Mouse (Mus musculus) adrenal gland, adult (tissue): ENCODE measurements around the gene Smurf2.

ENCODE experiments used
- DNase-seq, 2 experiments: peaks; one replicate each; pipeline ENCODE4 v3.0.0; 2022 to 2023; ENCODE audit warnings: low spot score in 1 of 2; ENCODE audit not compliant: inconsistent age in 2 of 2

Gene Smurf2

GRCm38 (mm10) chr11:106920551-106921379, at the start of gene Smurf2:
Smurf2 (minus strand) TSS chr11:106920715.
- peak; percentile 90 to 95 for DNase-seq

- no peak for DNase-seq
Observed at GRCm38 (mm10) chr11:106969798-106970197, 49.3 kb upstream of the Smurf2 start.

DNA sequence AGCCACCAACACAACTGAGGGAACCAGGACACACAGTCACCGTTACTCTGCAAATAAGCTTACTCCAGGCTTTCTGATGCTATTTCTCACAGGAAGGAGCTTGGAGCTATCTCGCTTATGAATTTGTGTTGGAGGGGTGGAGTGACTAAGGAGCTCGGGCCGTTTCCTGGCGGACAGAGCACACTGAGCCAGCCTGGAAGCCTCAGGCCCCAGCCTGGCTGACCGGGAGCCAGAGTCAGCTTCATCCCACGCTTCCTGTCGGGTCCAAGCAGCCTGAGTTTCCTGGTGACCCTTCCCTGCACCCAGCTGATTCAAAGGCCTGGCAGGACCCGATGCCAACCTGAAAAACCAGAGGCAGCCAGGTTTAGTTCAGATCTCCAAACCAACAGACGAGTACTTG, 47.1 kb upstream of the Smurf2 start:
- peak; percentile 54 to 64 for DNase-seq

GRCm38 (mm10) chr11:106965881-106966280, 45.4 kb upstream of the Smurf2 start:
- no peak for DNase-seq

- peak in 1 of 2 experiments; percentile 24 for DNase-seq
Observed at GRCm38 (mm10) chr11:106962310-106962709, 41.8 kb upstream of the Smurf2 start.

GRCm38 (mm10) chr11:106961471-106962081, 41.1 kb upstream of the Smurf2 start:
- DNase-seq, result peak; percentile 34 to 60

DNA sequence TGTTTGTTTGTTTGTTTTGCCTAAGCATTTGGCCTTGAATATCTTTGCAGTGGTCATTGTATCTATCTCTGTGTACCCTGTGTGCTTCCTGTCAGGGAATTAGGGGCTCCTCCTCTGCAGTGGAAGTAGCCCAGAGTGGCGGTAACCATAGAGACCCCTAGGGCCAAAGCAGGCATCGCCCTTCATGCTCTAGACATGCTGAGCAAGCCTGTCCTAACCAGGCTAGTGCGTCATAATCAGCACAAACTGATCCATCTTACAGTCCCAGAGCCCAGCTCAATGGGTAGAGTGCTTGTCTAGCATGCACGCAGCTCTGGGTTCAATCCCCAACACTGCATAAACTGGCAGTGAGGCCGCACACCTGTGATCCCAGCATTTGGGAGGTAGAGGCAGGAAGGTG, 38.6 kb upstream of the Smurf2 start:
- no peak for DNase-seq

DNA sequence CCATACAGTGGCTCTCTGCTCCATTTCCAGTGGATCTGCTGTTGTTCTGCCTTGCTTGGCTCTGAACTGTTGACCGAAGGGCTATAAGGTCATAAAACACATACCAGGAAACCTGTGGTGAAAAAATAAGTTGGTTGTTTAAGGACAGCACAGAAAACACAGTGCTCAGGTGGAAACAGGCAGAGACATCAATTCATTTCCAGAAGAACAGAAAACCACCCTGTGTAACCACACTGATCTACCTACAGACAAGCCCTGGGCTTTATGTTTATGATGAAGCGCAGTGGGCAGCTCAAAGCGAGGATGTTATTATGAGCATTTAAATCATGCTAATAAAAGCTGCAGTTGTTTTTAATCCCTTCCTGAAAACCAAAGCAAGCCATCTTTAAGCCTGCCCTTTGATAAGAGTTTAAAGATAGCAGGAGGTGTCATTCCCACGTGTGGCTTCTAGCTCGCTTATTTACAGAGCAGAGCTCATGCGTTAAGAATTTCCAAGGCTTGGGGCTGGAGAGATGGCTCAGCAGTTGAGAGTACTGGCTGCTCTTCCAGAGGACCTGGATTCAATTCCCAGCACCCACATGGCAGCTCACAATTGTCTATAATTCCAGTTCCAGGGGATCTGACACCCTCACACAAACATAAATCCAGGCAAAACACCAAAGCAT, 38.0 kb upstream of the Smurf2 start:
- DNase-seq, result no peak

- DNase-seq, result peak; percentile 76 to 81
Observed at GRCm38 (mm10) chr11:106957271-106957980, 36.9 kb upstream of the Smurf2 start.

- DNase-seq, result no peak
Observed at GRCm38 (mm10) chr11:106954566-106954965, 34.1 kb upstream of the Smurf2 start.

- no peak for DNase-seq
Observed at GRCm38 (mm10) chr11:106954116-106954515, 33.6 kb upstream of the Smurf2 start.

DNA sequence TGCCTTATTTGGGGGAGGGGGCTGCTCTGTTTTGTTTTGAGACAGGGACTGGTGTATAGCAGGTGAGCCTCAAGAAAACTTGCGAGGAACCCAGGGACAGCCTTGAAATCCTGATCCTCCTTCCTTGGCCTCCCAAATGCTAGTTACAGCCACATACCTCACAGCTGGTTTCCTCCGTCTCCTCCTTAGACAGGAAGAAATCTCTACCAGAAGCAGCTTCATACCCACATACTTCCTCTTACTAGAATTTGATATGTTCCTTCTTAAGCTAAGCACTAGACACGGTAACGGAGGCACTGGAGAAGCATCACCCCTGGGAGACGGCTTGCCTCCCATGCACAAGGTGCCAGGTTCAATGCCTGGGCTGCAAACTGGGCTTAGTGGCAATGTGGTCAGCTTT, 16.8 kb upstream of the Smurf2 start:
- no peak for DNase-seq

GRCm38 (mm10) chr11:106930366-106930765, 9.9 kb upstream of the Smurf2 start:
- DNase-seq, result no peak

DNA sequence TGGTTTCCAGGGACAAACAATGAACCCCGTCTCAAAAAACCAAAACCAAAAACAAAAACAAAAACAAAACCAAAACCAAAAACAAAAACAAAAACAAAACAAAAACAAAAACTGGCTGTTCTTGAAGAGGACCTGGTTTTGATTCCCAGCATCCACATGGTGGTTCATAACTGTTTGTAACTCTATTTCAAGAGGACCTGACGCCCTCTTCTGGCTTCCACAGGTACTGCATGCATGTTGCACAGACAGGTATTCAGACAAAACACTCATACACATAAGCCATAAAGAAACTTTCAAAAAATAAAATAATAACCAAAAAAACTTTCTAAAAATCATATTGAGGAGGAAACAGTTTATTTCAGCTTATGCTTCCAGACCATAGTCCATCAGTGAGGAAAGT, 8.4 kb upstream of the Smurf2 start:
- no peak for DNase-seq

DNA sequence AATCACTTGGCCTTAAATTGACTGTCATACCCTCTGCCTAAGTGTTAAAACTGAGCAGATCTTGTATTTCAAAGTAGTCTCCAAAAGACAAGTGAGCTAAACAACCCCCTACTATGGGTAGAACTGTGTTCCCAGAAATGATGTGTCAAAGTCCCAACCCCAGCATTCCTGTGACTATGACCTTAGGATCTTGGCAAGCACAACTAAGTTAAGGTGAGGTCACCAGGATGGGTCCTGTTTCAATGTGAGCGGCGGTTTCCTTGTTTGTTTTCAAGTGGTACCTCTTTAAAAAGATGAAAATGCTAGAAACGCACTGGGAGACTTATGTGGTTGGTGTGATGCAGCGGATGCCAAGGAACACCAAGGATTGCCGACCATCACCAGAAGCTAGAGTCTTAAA, 7.4 kb upstream of the Smurf2 start:
- DNase-seq, result no peak

GRCm38 (mm10) chr11:106927226-106927625, 6.7 kb upstream of the Smurf2 start:
- no peak for DNase-seq

- no peak for DNase-seq
Observed at GRCm38 (mm10) chr11:106926732-106927131, 6.2 kb upstream of the Smurf2 start.

GRCm38 (mm10) chr11:106919612-106920550, 634 bp downstream of the Smurf2 start:
- DNase-seq, result peak in 1 of 2 experiments; percentile 87

GRCm38 (mm10) chr11:106918901-106919300, 1.6 kb downstream of the Smurf2 start:
- peak in 1 of 2 experiments; percentile 31 for DNase-seq

- peak in 1 of 2 experiments; percentile 44 for DNase-seq
Observed at GRCm38 (mm10) chr11:106911257-106911656, 9.3 kb downstream of the Smurf2 start.
